Mouse (Mus musculus) c-Kit-positive CD71-positive TER-119-negative erythroid progenitor cells, embryonic 14.5 days (primary cell): ENCODE measurements around the gene Mrpl11.
"Not testable (repeated sequence)": the region's sequence is repeated elsewhere in the genome, so short reads cannot be mapped to it uniquely, and the experiment has no call there.

Source experiments
- DNase-seq: peaks from one replicate; pipeline ENCODE4 v3.0.0-alpha.2; 2013; ENCODE audit warnings: low read depth

Gene Mrpl11

DNA sequence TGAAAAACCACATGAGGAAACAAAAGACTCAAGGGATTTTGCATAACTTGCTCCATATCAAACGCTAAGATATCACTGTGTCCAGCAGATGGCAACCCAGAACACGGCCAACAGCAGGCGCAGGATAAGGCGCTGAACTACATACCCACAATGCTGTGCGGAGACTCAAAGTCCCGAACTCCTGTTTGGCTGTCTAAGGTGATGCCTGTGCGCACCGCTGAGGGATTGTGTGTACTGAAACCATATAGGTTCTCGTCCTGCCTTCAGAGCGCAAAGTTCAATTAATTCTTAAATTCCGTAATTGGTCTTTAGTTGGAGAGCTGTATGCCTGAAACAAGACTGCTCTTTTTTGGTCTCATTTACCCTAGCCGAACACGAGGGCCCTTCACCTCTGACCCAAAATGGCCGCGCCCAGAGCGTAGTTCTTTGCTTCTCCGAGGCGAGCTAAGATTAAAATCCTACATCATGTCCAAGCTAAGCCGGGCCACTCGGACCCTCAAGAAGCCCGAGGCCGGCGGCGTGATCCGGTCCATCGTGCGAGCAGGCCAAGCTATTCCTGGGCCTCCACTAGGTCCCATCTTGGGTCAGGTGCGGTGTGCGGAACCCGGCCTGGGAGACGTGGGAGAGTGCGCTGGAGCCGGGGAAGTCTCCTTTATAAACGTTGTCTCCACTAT, at the start of gene Mrpl11:
TSS of gene Mrpl11 (plus strand) at position 220 of the 674 bp plus-strand sequence.
- DNase-seq, result peak; percentile 93

DNA sequence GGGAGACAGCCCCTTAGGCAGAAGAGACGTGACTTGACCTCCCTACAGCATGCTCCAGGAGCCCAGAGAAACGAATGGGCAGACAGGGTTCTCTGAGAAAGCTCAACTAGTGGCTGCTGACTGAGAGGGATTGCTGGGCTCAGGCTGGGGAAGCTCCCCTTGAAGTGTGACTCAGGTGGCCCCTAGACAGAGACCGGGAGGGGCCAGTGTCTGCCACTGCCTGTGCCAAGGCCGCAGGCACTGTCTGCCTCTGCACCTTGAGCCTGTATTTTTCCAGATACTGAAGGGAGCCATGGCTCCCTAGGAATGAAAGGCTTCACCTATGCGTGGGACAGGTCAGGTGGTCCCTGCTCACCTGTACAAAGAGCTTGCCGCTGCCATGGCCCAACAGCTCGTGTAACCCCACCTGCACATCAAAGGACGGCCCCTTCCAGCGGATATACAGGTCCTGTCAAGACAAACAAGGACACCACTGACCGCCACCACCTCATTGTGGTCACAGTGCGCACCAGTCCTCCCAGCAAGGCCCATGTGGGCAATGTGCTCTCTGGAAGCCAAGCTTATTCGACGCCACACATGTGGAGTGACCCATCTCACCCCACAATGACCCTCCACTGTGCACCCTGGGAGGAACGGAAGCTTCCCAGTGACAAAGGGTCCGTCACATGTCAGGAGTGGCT, 45.9 kb upstream of the Mrpl11 start:
- DNase-seq, result no peak

GRCm38 (mm10) chr19:4916827-4917226, 45.1 kb upstream of the Mrpl11 start:
- DNase-seq, result no peak

- no peak for DNase-seq
These were observed 42.3 kb upstream of the Mrpl11 start for GRCm38 (mm10) chr19:4919652-4920051.

GRCm38 (mm10) chr19:4925121-4925860, 36.7 kb upstream of the Mrpl11 start:
- no peak for DNase-seq

DNA sequence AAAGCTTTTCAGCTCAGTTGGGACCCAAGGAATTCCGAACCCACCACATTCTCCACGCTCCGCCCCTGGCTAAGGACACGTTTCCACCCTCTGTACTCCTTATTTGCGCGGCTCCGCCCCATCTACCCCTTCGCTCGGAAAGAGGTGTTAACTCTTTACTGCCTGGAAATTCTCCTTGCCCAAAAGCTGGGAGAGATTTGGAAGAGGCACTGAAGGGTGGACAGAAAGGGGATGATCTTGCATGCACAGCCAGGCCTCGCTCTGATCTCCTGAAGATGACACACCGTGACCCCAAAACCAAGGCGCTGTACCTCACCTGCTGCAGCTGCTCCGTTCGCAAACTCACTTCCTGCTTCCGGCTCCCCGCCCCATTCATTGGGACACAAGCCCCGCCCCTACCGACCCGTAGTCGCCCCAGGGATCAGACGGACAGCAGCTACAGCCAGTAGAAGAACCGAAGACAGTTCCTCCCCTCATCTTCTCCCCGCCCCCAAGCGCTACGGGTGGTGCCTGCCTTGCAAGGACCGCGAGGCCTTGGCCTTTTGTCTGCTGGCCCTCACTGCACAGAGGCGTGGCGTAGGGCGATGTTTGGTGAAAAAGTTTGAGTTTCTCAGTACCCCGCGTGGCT, 33.9 kb upstream of the Mrpl11 start, which contains the start of gene Dpp3:
TSS of gene Dpp3 (minus strand) at position 384 of the 628 bp plus-strand sequence.
- DNase-seq, result peak; percentile 99

DNA sequence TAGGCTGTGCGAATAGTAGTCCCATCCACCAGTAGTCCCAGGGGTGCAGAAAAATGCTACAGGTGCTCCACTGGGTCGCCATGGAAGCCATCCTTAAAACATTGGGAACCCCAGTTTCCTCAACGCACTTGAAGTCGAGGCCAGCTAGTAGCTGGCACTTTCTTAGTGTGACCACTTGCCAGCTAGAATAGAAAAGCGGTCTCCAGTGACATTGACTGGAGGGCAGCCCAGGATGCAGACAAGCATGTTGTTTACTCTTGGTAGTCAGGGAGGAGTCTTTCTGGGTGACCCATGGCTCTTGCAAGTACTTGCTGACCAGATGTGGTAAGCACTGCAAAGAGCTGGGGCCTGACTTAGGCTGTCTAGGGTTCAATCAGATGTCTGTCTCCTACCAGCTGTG, 33.2 kb upstream of the Mrpl11 start:
- no peak for DNase-seq

- DNase-seq, result no peak
These were observed 25.1 kb upstream of the Mrpl11 start for GRCm38 (mm10) chr19:4936896-4937295.

- DNase-seq, result no peak
These were observed 24.3 kb upstream of the Mrpl11 start for GRCm38 (mm10) chr19:4937444-4938310.

DNA sequence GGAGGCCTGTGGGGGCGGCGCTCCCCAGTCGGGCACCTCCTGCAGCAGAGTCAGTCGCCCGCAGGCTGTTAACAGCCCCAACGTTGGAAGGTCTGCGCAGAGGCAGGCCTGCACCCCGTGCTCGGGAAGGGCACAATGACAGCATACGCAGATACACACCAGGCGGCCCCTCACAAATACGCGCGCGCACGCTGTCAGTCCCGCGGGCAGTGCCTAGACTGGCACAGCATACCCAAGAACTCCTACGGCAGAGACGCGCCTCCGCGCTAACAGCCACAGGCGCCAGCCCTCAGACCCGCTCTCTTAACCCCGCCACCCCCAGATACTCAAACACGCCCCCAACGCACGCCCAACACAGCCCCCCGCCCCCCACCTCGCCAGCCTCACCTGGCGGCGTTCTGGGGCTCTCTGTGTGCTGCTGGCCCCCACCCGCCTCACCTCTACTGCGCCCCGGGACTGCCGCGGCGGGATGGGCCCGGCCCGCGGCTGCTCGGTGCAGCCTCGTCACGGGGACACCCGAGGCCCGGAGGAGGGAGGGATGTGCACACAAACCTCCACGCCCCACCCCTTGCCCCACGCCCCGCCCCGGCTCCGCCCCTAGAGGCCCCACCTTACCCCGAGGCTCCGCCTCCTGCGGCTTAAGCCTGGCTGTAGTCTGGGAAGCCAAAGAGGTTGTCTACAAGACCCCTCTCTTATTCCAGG, 19.2 kb upstream of the Mrpl11 start, which contains the start of gene Peli3:
TSS of gene Peli3 (minus strand) at position 577 of the 702 bp plus-strand sequence.
- peak; percentile 53 for DNase-seq

DNA sequence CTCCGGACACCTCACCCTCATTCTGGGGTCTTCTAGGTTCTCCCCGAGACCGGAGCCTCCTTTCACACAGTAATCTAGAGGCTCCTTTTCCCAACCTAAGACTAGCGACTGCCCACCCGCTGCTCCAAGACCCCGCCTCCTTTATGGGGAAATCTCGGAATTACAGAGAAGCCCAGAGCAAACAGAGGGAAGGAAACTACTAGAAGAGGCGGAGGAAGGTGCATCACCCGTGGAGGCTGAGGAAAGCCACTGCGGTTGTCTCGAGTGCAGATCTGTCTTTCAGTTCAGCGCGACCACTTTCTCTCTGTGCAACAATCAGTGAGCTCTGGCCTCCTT, 18.7 kb upstream of the Mrpl11 start:
- no peak for DNase-seq

DNA sequence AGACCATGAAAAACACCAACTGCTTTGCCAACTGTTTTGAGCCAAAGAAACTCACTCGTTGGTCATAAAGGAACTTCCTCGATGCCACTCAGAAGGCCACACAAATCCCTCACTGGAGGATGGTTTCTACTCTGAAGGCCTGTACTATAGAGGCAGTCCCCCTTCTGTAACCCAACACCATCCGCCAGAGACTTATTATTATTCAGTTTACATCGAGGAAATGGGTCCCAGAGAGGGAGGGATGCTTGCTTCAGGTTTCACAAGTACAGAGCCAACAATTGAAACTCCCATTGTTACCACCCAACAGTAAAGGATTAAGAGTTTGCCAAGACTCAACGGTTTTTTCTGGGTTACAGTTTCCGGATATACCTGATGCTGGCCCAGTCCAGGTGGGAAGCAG, 16.4 kb upstream of the Mrpl11 start:
- no peak for DNase-seq

DNA sequence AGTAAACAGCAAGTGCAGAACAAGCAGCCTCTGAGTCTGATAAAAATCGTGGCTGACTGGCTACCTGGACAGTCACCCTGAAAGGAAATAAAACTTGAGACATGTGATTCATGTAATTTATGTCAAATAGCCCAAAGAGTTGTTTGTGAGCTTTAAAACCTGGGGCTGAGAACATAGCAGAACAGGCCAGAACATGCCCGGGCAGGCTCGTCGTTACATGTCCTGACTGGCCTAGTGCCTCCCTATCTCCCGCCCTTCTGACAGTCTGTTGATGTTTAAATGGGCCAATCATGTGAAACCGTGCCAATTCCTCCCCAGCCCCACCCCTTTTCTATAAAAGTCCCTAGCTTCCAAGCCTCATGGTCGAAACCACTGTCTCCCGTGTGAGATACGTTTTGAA, 13.3 kb upstream of the Mrpl11 start:
- not testable (repeated sequence) for DNase-seq

GRCm38 (mm10) chr19:4968236-4968635, 6.3 kb downstream of the Mrpl11 start:
- DNase-seq, result no peak

- peak; percentile 34 for DNase-seq
These were observed 19.8 kb downstream of the Mrpl11 start for GRCm38 (mm10) chr19:4981767-4982166.

DNA sequence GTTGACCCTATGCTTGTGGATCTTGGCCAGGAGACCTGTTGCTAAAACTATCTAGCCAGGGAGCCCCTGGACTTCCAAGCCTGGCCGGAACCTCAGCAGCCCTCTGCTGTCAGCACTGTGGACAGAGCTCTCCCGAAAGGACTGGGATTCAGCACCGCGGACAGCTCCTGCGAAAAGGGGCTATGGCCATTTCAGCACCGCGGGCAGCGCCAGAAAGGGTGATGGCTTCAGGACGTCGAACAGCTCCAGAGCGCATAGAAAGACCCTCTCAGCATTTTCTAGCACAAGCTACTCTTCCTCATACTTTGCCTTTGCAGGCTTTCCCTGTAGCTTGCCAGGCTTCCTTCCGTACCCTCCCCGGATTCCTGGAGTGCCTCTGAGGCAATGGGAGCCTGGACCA, 27.1 kb downstream of the Mrpl11 start:
- peak; percentile 84 for DNase-seq

DNA sequence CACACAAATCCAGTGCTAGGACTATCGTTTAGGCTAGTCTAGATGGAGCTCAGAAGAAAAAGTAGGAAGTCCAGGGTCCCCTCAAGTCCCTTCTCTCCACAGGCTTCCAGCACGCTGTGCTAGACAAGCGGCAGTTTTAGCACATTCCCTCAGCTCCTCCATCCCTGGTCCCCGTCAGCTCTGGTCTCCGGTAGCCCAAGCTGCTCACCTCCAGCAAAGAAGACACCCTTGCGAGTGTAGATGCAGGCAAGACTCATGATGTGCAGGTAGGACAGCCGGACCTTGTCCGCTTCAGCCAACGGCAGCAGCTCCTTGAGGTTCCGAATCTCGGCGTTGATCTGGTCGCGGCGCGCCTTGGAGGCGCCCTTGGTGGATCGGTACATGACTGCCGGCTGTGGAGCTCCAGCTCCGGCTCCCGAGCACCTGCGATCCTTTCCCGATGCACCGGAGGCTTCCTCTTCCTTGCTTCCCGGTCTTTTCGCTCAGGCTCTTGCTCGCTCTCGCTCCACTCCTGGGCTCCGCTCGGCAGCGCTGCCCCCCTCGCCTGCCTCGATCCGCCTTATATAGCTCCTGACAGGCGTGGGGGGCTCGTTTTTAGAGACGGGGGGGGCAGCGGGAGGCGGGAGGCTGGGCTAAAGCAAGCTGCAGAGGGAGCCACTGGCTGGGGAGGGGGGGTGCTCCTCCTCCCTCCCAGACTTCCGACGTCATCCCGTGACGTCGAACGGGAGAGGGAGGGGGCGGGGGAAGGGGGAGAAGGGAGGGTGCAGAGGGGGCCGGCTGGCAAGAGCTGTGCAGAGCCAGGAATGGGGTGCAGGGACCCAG, 27.7 kb downstream of the Mrpl11 start:
- DNase-seq, result no peak

DNA sequence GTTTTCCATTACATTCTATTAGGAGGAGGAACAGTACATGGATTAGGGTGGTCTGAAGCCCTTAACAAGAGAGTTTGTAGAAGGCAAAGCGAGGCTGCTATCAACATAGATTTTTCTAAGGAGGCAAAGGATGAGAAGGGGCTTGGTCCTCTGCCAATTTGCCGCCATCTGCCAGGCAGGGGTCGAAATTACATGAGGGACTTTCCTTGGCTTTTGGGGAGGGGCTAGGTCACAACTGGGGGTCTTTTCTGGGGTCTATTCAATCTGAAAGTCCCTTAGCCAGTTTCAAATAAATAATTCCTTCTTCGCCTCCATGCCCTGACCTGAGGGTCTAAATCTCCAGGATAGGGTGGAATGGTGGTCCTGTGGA, 28.3 kb downstream of the Mrpl11 start, which contains the start of gene Npas4:
TSS of gene Npas4 (minus strand) at position 61 of the 370 bp plus-strand sequence.
- DNase-seq, result no peak

GRCm38 (mm10) chr19:4990716-4991115, 28.8 kb downstream of the Mrpl11 start:
- DNase-seq, result no peak

DNA sequence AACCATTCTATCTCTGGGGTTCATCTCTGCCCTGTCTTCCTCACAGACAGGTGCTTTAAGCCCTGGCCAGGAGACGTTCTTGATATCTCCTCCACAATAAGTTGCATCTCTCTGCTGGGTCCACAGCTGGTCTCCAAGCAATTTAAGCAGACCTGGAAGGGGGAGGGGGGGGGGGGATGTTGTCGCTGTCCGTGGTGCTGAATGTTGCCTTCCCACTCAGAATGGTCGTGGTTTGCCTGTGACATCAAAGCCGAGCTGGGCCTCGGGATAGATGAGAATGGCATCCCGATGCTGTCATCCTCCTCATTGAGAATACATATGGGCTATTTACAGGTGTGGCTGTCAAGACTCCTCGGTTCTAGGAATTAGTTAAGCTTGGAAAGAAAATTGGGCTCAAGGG, 30.4 kb downstream of the Mrpl11 start:
- DNase-seq, result no peak
